ENCODE assay signal across 8 mouse cellular contexts in the genomic region with DNA sequence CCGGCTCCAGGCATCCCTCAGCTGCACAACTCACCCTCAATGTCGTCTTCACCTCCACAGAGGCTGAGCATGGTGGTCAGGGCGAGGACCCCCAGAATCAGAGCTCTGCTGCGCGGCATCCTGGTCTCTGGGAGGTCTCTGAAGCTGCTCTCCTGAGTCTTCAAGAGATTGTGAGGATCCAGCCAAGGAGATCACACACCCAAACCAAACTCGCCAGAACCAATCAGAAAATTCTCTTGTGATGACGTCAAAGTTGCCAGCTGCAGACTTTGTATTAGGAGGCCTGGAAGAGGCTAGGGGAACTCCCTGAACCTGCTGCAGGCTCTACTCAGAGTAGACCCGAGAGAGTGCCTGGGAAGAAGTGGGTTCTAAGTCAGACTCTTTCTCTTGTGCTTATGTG. TPM values are rescaled to one million over a fixed set of nuclear protein-coding genes. Genes with fewer than 3 reads are reported as not detected.
DNase-seq lines count a peak whose midpoint lies in the region; ATAC-seq and TF ChIP-seq lines count a peak whose summit lies in the region.

A gene (minus strand): TSS at position 176 of the 400 bp plus-strand sequence.

- no peak within 1 kb of the TSS for H3K4me2 ChIP-seq in hindbrain, embryonic 16.5 days (ENCODE audit: low read length)
- H3K4me2 ChIP-seq in midbrain, embryonic 13.5 days (replicated peaks): no peak within 1 kb of the TSS
- no peak within 1 kb of the TSS for H3K4me2 ChIP-seq in stomach, embryonic 15.5 days

- ATAC-seq in hindbrain, embryonic 16.5 days: no peak
- ATAC-seq in inflammation-experienced regulatory T-cells, adult 6 months: peak; percentile 99
- 0 out of 2 replicates have a peak, but pooled peaks have one; percentile 20 for ATAC-seq in midbrain, embryonic 13.5 days
- peak; percentile 66; the same call in 1 of the 2 replicates for ATAC-seq in stomach, embryonic 15.5 days (ENCODE audit: insufficient read depth, low FRiP score, low read depth)

- H3K27me3 ChIP-seq in hindbrain, embryonic 10.5 days (ENCODE audit: insufficient read depth, poor library complexity, severe bottlenecking): no peaks in the 10 kb centered on the region; the same call in 1 of the 2 replicates
- H3K27me3 ChIP-seq in hindbrain, embryonic 16.5 days (replicated peaks; ENCODE audit: control insufficient read depth, insufficient read depth, low read length): no peaks in the 10 kb centered on the region
- no peaks in the 10 kb centered on the region for H3K27me3 ChIP-seq in midbrain, embryonic 13.5 days
- no peaks in the 10 kb centered on the region for H3K27me3 ChIP-seq in stomach, embryonic 15.5 days (replicated peaks)

- peak; percentile 44 for DNase-seq in hindbrain, embryonic 10.5 days (ENCODE audit: low spot score)
- peak; percentile 77 for DNase-seq in brain, embryonic 14.5 days (ENCODE audit: low read depth)
- peak; percentile 70 to 93 for DNase-seq in frontal cortex, adult 2 months (ENCODE audit: extremely low spot score in 1 of 2, low spot score in 1 of 2)
- peak; percentile 74 to 77 for DNase-seq in left cerebral cortex, adult 2 months (ENCODE audit: extremely low spot score in 1 of 2, low spot score in 2 of 2)

- H3K27ac ChIP-seq in hindbrain, embryonic 10.5 days: no peak within 1 kb of the TSS
- no peak within 1 kb of the TSS for H3K27ac ChIP-seq in hindbrain, embryonic 16.5 days (ENCODE audit: low read depth, low read length)
- no peak within 1 kb of the TSS for H3K27ac ChIP-seq in left cerebral cortex, adult 2 months
- no peak within 1 kb of the TSS for H3K27ac ChIP-seq in midbrain, embryonic 13.5 days
- H3K27ac ChIP-seq in stomach, embryonic 15.5 days: no peak within 1 kb of the TSS

- H3K36me3 ChIP-seq in hindbrain, embryonic 10.5 days: no peaks in the 10 kb centered on the region
- H3K36me3 ChIP-seq in hindbrain, embryonic 16.5 days (ENCODE audit: control insufficient read depth, insufficient read depth, low read length): no peaks in the 10 kb centered on the region
- no peaks in the 10 kb centered on the region for H3K36me3 ChIP-seq in midbrain, embryonic 13.5 days
- H3K36me3 ChIP-seq in stomach, embryonic 15.5 days: no peaks in the 10 kb centered on the region

- no peak for TF ChIP-seq POLR2A in brain, embryonic 14.5 days (IDR thresholded peaks at IDR 0.05; ENCODE audit: borderline replicate concordance, extremely low read depth, insufficient read depth, insufficient read length, poor library complexity, severe bottlenecking)

- 16% methylated on average over 8 of the region's 8 CpGs for WGBS in hindbrain, embryonic 10.5 days
- 15% methylated on average over 8 of the region's 8 CpGs for WGBS in hindbrain, embryonic 16.5 days
- WGBS in midbrain, embryonic 13.5 days: 16% methylated on average over 8 of the region's 8 CpGs
- 16% methylated on average over 8 of the region's 8 CpGs for WGBS in stomach, embryonic 15.5 days

- intact Hi-C loops in left cerebral cortex, adult 2 months (cut with DNase I): no loop called here

- H3K4me3 ChIP-seq in hindbrain, embryonic 10.5 days: no peak within 1 kb of the TSS
- H3K4me3 ChIP-seq in hindbrain, embryonic 16.5 days (ENCODE audit: low read length): no peak within 1 kb of the TSS
- no peak within 1 kb of the TSS for H3K4me3 ChIP-seq in left cerebral cortex, adult 2 months
- no peak within 1 kb of the TSS for H3K4me3 ChIP-seq in midbrain, embryonic 13.5 days (replicated peaks)
- H3K4me3 ChIP-seq in stomach, embryonic 15.5 days (replicated peaks): no peak within 1 kb of the TSS

- no peak within 1 kb of the TSS for H3K9ac ChIP-seq in hindbrain, embryonic 16.5 days (ENCODE audit: low read depth, low read length)
- no peak within 1 kb of the TSS for H3K9ac ChIP-seq in midbrain, embryonic 13.5 days (replicated peaks)
- no peak within 1 kb of the TSS for H3K9ac ChIP-seq in stomach, embryonic 15.5 days

- no peak for TF ChIP-seq CTCF in brain, embryonic 14.5 days (IDR thresholded peaks at IDR 0.05; ENCODE audit: borderline replicate concordance, extremely low read depth, insufficient read depth, insufficient read length)
- no peak for TF ChIP-seq CTCF in left cerebral cortex, adult 2 months (IDR thresholded peaks at IDR 0.05)

- H3K4me1 ChIP-seq in hindbrain, embryonic 10.5 days (replicated peaks): no peaks in the 10 kb centered on the region
- no peaks in the 10 kb centered on the region for H3K4me1 ChIP-seq in hindbrain, embryonic 16.5 days (ENCODE audit: control insufficient read depth, insufficient read depth, low read depth, low read length)
- no peaks in the 10 kb centered on the region for H3K4me1 ChIP-seq in midbrain, embryonic 13.5 days (replicated peaks)
- no peaks in the 10 kb centered on the region for H3K4me1 ChIP-seq in stomach, embryonic 15.5 days

- H3K9me3 ChIP-seq in hindbrain, embryonic 10.5 days: no peaks in the 10 kb centered on the region
- no peaks in the 10 kb centered on the region for H3K9me3 ChIP-seq in hindbrain, embryonic 16.5 days (ENCODE audit: control insufficient read depth, low read length)
- H3K9me3 ChIP-seq in midbrain, embryonic 13.5 days: no peaks in the 10 kb centered on the region
- H3K9me3 ChIP-seq in stomach, embryonic 15.5 days: no peaks in the 10 kb centered on the region

RNA-seq across cellular contexts. Expression of the gene that starts here (rescaled TPM):
- polyA plus RNA-seq in hindbrain, embryonic 10.5 days (2016; fragmentation: Nextera tagmentation; extraction: Ambion mirVana): not detected in 2 replicates
- 0.59 and 0.80 TPM in 2 replicates for polyA plus RNA-seq in hindbrain, embryonic 16.5 days (2015; fragmentation: Nextera tagmentation; extraction: Ambion mirVana)
- 0.50 and 0.51 TPM in 2 replicates for polyA plus RNA-seq in brain, embryonic 14.5 days (2012; rRNA removed)
- polyA plus RNA-seq in frontal cortex, adult 2 months (2012; rRNA removed): 3.4 and 3.8 TPM in 2 replicates
- 10 to 100 TPM in 2 of 3 experiments, 1 to 10 TPM in 1; 9.3 to 75.1 (median 44.7) TPM for polyA plus RNA-seq in inflammation-experienced regulatory T-cells, adult 6 months (2017; shearing (Covaris generic))
- total RNA-seq in left cerebral cortex, adult 2 months (2021): 1 to 10 TPM; 1.0 to 3.1 TPM
- polyA plus RNA-seq in midbrain, embryonic 13.5 days (2015; fragmentation: Nextera tagmentation; extraction: Ambion mirVana): 0.28 and 0.41 TPM in 2 replicates
- 4.9 and 5.7 TPM in 2 replicates for polyA plus RNA-seq in stomach, embryonic 15.5 days (2015; fragmentation: Nextera tagmentation; extraction: Ambion mirVana)

Comparison
In these comparisons a context has a peak if more than half of its experiments do, and no peak if none do; other contexts are left out.
1. Peak in DNase-seq in hindbrain, embryonic 10.5 days; RNA of the gene not detected or under 1 TPM.
2. Peak in DNase-seq in brain, embryonic 14.5 days; RNA of the gene not detected or under 1 TPM.
3. Peak in ATAC-seq in midbrain, embryonic 13.5 days; RNA of the gene not detected or under 1 TPM.